Mouse (Mus musculus) thymus, postnatal 14 days (tissue): Measurements from ENCODE around the gene Iqch.
A peak's percentile ranks its signal among the peaks of the same experiment; 100 is the strongest.

Source experiments
- DNase-seq: peaks from one replicate; pipeline ENCODE4 v3.0.0; 2021

Gene Iqch

GRCm38 (mm10) chr9:63489156-63489555 lies 113.1 kb downstream of the Iqch start:
- DNase-seq: no peak

- DNase-seq: no peak
Measured at GRCm38 (mm10) chr9:63465561-63465960, 136.7 kb downstream of the Iqch start.

GRCm38 (mm10) chr9:63462296-63462695 lies 140.0 kb downstream of the Iqch start:
- peak; percentile 87 for DNase-seq

GRCm38 (mm10) chr9:63456401-63456800 lies 145.9 kb downstream of the Iqch start:
- no peak for DNase-seq

GRCm38 (mm10) chr9:63454341-63454740 lies 148.0 kb downstream of the Iqch start:
- no peak for DNase-seq

GRCm38 (mm10) chr9:63450531-63451030 lies 151.7 kb downstream of the Iqch start:
- no peak for DNase-seq

GRCm38 (mm10) chr9:63443695-63444094 lies 158.6 kb downstream of the Iqch start:
- DNase-seq: no peak

GRCm38 (mm10) chr9:63430652-63431051 lies 171.6 kb downstream of the Iqch start:
- no peak for DNase-seq

GRCm38 (mm10) chr9:63421096-63421736 lies 181.1 kb downstream of the Iqch start:
- DNase-seq: no peak

GRCm38 (mm10) chr9:63420396-63420795 lies 181.9 kb downstream of the Iqch start:
- DNase-seq: no peak

GRCm38 (mm10) chr9:63400176-63400575 lies 202.1 kb downstream of the Iqch start:
- no peak for DNase-seq

- no peak for DNase-seq
Measured at GRCm38 (mm10) chr9:63399463-63399815, 202.9 kb downstream of the Iqch start.

- peak; percentile 98 for DNase-seq
Measured at GRCm38 (mm10) chr9:63398611-63399462, 203.5 kb downstream of the Iqch start, which contains the start of gene 2300009A05Rik. Gene 2300009A05Rik, minus strand, starts transcription at chr9:63399246.

- DNase-seq: no peak
Measured at GRCm38 (mm10) chr9:63395612-63396011, 206.7 kb downstream of the Iqch start.

- DNase-seq: no peak
Measured at GRCm38 (mm10) chr9:63391307-63391706, 211.0 kb downstream of the Iqch start.

- DNase-seq: no peak
Measured at GRCm38 (mm10) chr9:63382761-63383160, 219.5 kb downstream of the Iqch start.

- no peak for DNase-seq
Measured at GRCm38 (mm10) chr9:63380326-63380725, 222.0 kb downstream of the Iqch start.

GRCm38 (mm10) chr9:63378174-63378573 lies 224.1 kb downstream of the Iqch start:
- no peak for DNase-seq

- peak; percentile 95 for DNase-seq
Measured at GRCm38 (mm10) chr9:63377270-63378142, 224.8 kb downstream of the Iqch start, which contains the start of gene Map2k5. Gene Map2k5, minus strand, starts transcription at chr9:63377902.

- no peak for DNase-seq
Measured at GRCm38 (mm10) chr9:63373315-63373714, 229.0 kb downstream of the Iqch start.

GRCm38 (mm10) chr9:63372541-63372940 lies 229.8 kb downstream of the Iqch start:
- DNase-seq: no peak
